Mouse (Mus musculus): ENCODE data around the gene Il6st. TPM values are rescaled to one million over a fixed set of nuclear protein-coding genes. Genes with fewer than 3 reads are reported as not detected.

Il6st gene
- polyA plus RNA-seq, 1 experiment from 2014 or later = 37.8 TPM

GRCm38 (mm10) chr13:112551641-112552548, 88.0 kb downstream of the Il6st start:
- no peaks in the 10 kb centered on the region for H3K9me3 ChIP-seq
- ATAC-seq = no peak
- H3K4me1 ChIP-seq (replicated peaks) = no peaks in the 10 kb centered on the region
- H3K4me3 ChIP-seq (replicated peaks) = no peak overlapping the region
- H3K27ac ChIP-seq = no peak overlapping the region
- WGBS = 76% methylated on average over 7 of the region's 7 CpGs
- H3K27me3 ChIP-seq (replicated peaks) = no peaks in the 10 kb centered on the region
- H3K9ac ChIP-seq = no peak overlapping the region
- no peaks in the 10 kb centered on the region for H3K36me3 ChIP-seq
- no peak overlapping the region for H3K4me2 ChIP-seq (replicated peaks)

- 89% methylated on average over 5 of the region's 5 CpGs for WGBS
- no peaks in the 10 kb centered on the region for H3K36me3 ChIP-seq
- no peaks in the 10 kb centered on the region for H3K4me1 ChIP-seq (replicated peaks)
- no peak overlapping the region for H3K9ac ChIP-seq
- no peak overlapping the region for H3K4me2 ChIP-seq (replicated peaks)
- H3K27ac ChIP-seq = no peak overlapping the region
- no peaks in the 10 kb centered on the region for H3K9me3 ChIP-seq
- H3K27me3 ChIP-seq (replicated peaks) = no peaks in the 10 kb centered on the region
- ATAC-seq = no peak
- H3K4me3 ChIP-seq (replicated peaks) = no peak overlapping the region
Observed at GRCm38 (mm10) chr13:112553304-112553703, 89.4 kb downstream of the Il6st start.

GRCm38 (mm10) chr13:112556501-112556900, 92.6 kb downstream of the Il6st start:
- H3K27ac ChIP-seq = no peak overlapping the region
- H3K9me3 ChIP-seq = no peaks in the 10 kb centered on the region
- H3K4me1 ChIP-seq (replicated peaks) = no peaks in the 10 kb centered on the region
- H3K9ac ChIP-seq = no peak overlapping the region
- no peak overlapping the region for H3K4me2 ChIP-seq (replicated peaks)
- H3K36me3 ChIP-seq = no peaks in the 10 kb centered on the region
- 50% methylated on average over 2 of the region's 2 CpGs for WGBS
- no peak for ATAC-seq
- H3K4me3 ChIP-seq (replicated peaks) = no peak overlapping the region
- H3K27me3 ChIP-seq (replicated peaks) = no peaks in the 10 kb centered on the region

Other genes with a start within 250 kb of the Il6st start
- gene Ankrd55, start 175.6 kb upstream of the Il6st start, polyA plus RNA-seq (2015; fragmentation: Nextera tagmentation; extraction: Ambion mirVana) = 0.21 and 0.25 TPM in 2 replicates
- gene Il31ra, start 130.3 kb downstream of the Il6st start, polyA plus RNA-seq (2015; fragmentation: Nextera tagmentation; extraction: Ambion mirVana) = 0.09 and 0.24 TPM in 2 replicates
- gene Ddx4, start 188.4 kb downstream of the Il6st start, polyA plus RNA-seq (2015; fragmentation: Nextera tagmentation; extraction: Ambion mirVana) = 0.25 and 0.52 TPM in 2 replicates
- gene Slc38a9, start 196.7 kb downstream of the Il6st start, polyA plus RNA-seq (2015; fragmentation: Nextera tagmentation; extraction: Ambion mirVana) = 11.8 and 13.1 TPM in 2 replicates